Mouse (Mus musculus) limb, embryonic 14.5 days (tissue): ENCODE results near the gene Pld6. TPM values are rescaled to one million over a fixed set of nuclear protein-coding genes. Genes with fewer than 3 reads are reported as not detected.

Source experiments
- ATAC-seq: fragments of 200-750 bp; cut with Nextera tagmentation; 2 replicates; pipeline ENCODE4 v1.8.0; 2017; ENCODE audit warnings: low read depth, moderate number of reproducible peaks, moderate TSS enrichment; ENCODE audit not compliant: low FRiP score
- DNase-seq: peaks from one replicate; pipeline ENCODE4 v3.0.0-alpha.2; 2015; ENCODE audit warnings: low spot score
- H3K27ac ChIP-seq: fragments of 300-500 bp; sonication (generic); replicated peaks from 2 replicates; pipeline ENCODE4 v1.5.1; 2014; ENCODE audit warnings: low read depth, mild to moderate bottlenecking, low read length, moderate library complexity, mixed read lengths
- H3K27me3 ChIP-seq: fragments of 300-500 bp; sonication (generic); 2 replicates; pipeline ENCODE4 v1.6.1; 2014; ENCODE audit warnings: low read length, mixed read lengths; ENCODE audit not compliant: control insufficient read depth, insufficient read depth
- H3K36me3 ChIP-seq: fragments of 300-500 bp; sonication (generic); 2 replicates; pipeline ENCODE4 v1.6.1; 2014; ENCODE audit warnings: mild to moderate bottlenecking, low read length, moderate library complexity, mixed read lengths; ENCODE audit not compliant: control insufficient read depth, insufficient read depth
- H3K4me1 ChIP-seq: fragments of 300-500 bp; sonication (generic); 2 replicates; pipeline ENCODE4 v1.6.1; 2014; ENCODE audit warnings: antibody characterized with exemption, low read length, mixed read lengths; ENCODE audit not compliant: control insufficient read depth, insufficient read depth
- H3K4me2 ChIP-seq: fragments of 300-500 bp; sonication (generic); replicated peaks from 2 replicates; pipeline ENCODE4 v1.6.1; 2014; ENCODE audit warnings: low read depth, mild to moderate bottlenecking, low read length, moderate library complexity; ENCODE audit not compliant: severe bottlenecking
- H3K4me3 ChIP-seq: fragments of 300-500 bp; sonication (generic); replicated peaks from 2 replicates; pipeline ENCODE4 v1.5.1; 2014; ENCODE audit warnings: low read length
- H3K9ac ChIP-seq: fragments of 300-500 bp; sonication (generic); 2 replicates; pipeline ENCODE4 v1.6.1; 2014; ENCODE audit warnings: mild to moderate bottlenecking, low read depth, low read length, moderate library complexity; ENCODE audit not compliant: severe bottlenecking
- H3K9me3 ChIP-seq: fragments of 300-500 bp; sonication (generic); 2 replicates; pipeline ENCODE4 v1.6.1; 2016; ENCODE audit warnings: low read length; ENCODE audit not compliant: control insufficient read depth
- POLR2A ChIP-seq: fragments of 200-500 bp; IDR thresholded peaks from 2 replicates; pipeline ENCODE4 v1.8.0; 2012; ENCODE audit warnings: inconsistent platforms, mild to moderate bottlenecking, moderate library complexity, borderline replicate concordance; ENCODE audit not compliant: insufficient read depth, insufficient read length; ENCODE audit errors: extremely low read depth
- WGBS: fragments of 180-500 bp; shearing (Covaris S2); extraction: QIAGEN DNeasy Blood & Tissue Kit; methylation state at CpG from one replicate; pipeline ENCODE4 v1.1.7; 2014; 5-methylcytosine and 5-hydroxymethylcytosine counted together
- polyA plus RNA-seq, 2 experiments: library from polyadenylated mRNA; depleted of rRNA in 1 of 2; stranded (reverse) in 1 of 2; unstranded in 1 of 2; fragments of >200 nt; fragmentation: Nextera tagmentation in 1 of 2; extraction: Ambion mirVana in 1 of 2; gene quantifications; 2 replicates each; pipeline versions ENCODE4 v1.2.1 to v1.2.3; 2012 to 2014

The Pld6 gene
- polyA plus RNA-seq, 2 experiments, result 0.58 to 5.1 TPM

DNA sequence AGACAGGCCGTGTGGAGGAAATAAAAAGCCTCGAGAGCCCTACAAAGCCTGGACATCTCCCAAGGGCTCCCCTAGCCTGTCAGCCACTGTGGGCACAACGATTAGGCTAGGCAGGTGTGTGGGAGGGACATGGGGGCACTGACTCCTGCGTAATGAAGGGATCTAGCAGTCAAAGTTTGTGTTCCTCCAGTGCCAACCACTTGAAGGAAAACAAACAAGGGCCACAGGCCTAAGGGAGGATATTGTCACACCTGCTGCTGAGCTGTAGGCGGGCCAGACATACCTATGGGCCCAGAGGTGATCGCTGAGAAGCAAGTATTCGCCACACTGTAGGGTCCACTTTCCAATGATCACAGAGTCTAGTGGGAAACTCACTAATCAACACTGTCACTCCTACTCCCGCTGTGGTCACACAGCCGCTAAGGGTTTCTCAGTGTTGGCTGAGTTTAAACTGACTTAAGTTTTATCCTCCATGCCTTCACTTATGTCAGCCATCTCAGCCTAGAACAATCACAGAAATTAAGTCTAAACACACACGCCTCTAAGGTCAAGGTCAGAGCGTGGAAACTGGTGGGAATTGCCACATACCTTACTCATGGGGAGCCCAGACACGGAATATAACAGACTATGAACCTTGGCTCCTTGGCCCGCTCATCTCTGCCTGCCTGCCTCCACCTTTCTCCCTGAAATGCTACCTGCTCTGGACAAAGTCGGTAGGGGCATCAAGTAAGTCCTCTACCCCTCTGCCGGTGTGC is 824 bp downstream of the Pld6 start:
- Histone ChIP-seq H3K9ac (peak overlapping the region; percentile 62; the same call in 1 of the 2 replicates), H3K9me3 (no peaks in the 10 kb centered on the region), H3K4me3 (peak overlapping the region; percentile 49), H3K4me2 (peak overlapping the region; percentile 96), H3K36me3 (peaks cover 9% of the 10 kb centered on the region), H3K4me1 (peaks cover 3% of the 10 kb centered on the region; the same call in 1 of the 2 replicates), H3K27ac (no peak overlapping the region), H3K27me3 (no peaks in the 10 kb centered on the region)
- DNase-seq (no peak), ATAC-seq (no peak)
- no peak for TF ChIP-seq POLR2A
- WGBS, result 54% methylated on average over 15 of the region's 15 CpGs

DNA sequence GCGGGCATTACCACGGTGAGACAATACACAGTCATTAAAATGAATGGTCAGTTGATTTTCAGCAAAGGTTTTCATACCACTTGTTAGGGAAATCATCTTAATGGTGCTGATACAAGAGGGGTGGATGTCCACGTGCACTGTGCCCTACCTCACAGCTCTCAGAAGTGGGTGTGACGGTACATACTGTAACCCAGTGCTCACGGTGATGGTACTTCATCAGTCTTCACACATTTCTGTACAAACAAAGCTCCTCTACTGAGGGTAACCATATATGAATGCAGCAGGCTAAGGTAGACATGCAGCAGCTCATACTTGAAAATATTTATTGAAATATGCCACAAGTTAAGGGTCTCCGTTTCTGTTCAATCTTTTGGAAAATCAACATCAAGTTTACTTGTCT is 3.9 kb downstream of the Pld6 start:
- 88% methylated on average over 6 of the region's 6 CpGs for WGBS
- Histone ChIP-seq H3K36me3 (no peaks in the 10 kb centered on the region), H3K9me3 (no peaks in the 10 kb centered on the region), H3K27me3 (no peaks in the 10 kb centered on the region), H3K27ac (no peak overlapping the region), H3K4me3 (no peak overlapping the region), H3K4me1 (peaks cover 3% of the 10 kb centered on the region; the same call in 1 of the 2 replicates), H3K9ac (no peak overlapping the region), H3K4me2 (no peak overlapping the region)
- TF ChIP-seq POLR2A, result no peak
- ATAC-seq (no peak), DNase-seq (no peak)

DNA sequence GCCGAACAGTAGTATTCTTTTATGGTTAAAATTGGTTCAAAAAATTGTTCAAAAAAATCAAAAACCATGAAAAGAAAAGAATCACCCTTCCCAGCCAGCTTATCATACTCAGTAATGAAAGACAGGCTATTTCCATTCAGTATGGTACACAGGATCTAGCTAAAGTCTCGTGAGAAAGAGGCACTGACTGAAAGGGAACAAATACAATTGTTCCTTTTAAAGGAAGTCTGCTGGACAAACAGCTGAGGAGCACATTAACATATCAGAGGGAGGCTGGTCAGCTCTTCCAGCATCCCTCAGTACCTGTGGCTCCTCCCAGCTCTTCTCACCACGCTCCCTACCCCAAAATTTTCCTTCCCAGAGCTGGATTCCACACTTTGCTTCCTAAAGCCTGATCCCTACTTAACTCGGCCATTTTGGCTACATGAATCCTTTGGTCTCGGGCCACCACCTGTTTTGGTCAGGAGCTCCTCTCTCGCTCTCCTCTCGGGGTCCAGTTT is 5.3 kb downstream of the Pld6 start:
- ATAC-seq (no peak), DNase-seq (no peak)
- Histone ChIP-seq H3K27me3 (no peaks in the 10 kb centered on the region), H3K4me3 (no peak overlapping the region), H3K9me3 (no peaks in the 10 kb centered on the region), H3K9ac (no peak overlapping the region), H3K4me2 (no peak overlapping the region), H3K27ac (no peak overlapping the region), H3K36me3 (peaks cover 8% of the 10 kb centered on the region), H3K4me1 (peaks cover 3% of the 10 kb centered on the region; the same call in 1 of the 2 replicates)
- 80% methylated on average over 7 of the region's 7 CpGs for WGBS
- no peak for TF ChIP-seq POLR2A

DNA sequence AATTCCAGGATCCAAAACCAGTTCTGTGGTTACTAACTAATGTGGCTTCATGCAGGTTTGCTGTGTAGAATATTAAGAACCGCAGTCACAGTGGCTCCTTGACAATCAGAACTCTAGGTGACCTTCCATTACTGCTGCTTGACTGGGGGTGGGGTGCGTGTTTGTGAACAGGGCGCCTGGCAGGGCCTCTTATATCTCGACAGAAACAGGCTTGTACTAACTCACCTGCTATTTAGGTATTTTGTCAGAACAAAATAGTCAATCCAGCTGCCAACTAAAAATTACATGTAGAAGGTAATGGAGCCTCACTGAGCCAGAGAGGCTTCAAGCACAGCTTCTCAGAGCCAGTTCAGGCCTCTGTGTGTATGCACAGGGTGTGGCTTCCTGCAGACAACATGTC is 7.2 kb downstream of the Pld6 start:
- no peaks in the 10 kb centered on the region for H3K27me3 ChIP-seq
- no peak overlapping the region for H3K4me3 ChIP-seq
- 79% methylated on average over 4 of the region's 4 CpGs for WGBS
- ATAC-seq (no peak), DNase-seq (no peak)
- H3K9me3 ChIP-seq, result no peaks in the 10 kb centered on the region
- no peak overlapping the region for H3K27ac ChIP-seq
- H3K4me1 ChIP-seq, result no peaks in the 10 kb centered on the region
- no peak overlapping the region for H3K4me2 ChIP-seq
- H3K9ac ChIP-seq, result no peak overlapping the region
- TF ChIP-seq POLR2A, result no peak
- H3K36me3 ChIP-seq, result peaks cover 27% of the 10 kb centered on the region

DNA sequence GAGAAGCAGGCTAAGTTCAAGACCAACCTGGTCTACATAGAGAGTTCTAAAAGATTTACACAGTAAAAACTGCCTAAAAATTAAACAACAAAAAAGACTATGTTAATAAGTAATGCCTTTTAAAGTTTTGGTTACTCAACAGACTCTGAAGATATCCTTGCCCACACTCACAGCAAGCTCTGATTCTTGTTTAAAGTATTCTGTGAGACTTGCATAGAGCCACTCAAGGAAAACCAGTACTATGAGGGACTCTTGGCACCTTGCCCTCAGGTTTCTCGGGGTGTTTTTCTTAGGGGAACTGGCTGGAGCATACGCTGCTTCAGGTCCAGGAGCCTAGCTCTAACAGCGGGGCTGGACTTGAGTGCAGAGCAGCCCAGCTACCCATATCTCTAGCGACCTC is 8.0 kb downstream of the Pld6 start:
- Histone ChIP-seq H3K27me3 (no peaks in the 10 kb centered on the region), H3K27ac (no peak overlapping the region), H3K4me1 (no peaks in the 10 kb centered on the region), H3K9ac (no peak overlapping the region), H3K36me3 (peaks cover 34% of the 10 kb centered on the region), H3K9me3 (no peaks in the 10 kb centered on the region), H3K4me2 (no peak overlapping the region), H3K4me3 (no peak overlapping the region)
- TF ChIP-seq POLR2A, result no peak
- ATAC-seq, result no peak
- no peak for DNase-seq
- WGBS, result 86% methylated on average over 4 of the region's 4 CpGs

DNA sequence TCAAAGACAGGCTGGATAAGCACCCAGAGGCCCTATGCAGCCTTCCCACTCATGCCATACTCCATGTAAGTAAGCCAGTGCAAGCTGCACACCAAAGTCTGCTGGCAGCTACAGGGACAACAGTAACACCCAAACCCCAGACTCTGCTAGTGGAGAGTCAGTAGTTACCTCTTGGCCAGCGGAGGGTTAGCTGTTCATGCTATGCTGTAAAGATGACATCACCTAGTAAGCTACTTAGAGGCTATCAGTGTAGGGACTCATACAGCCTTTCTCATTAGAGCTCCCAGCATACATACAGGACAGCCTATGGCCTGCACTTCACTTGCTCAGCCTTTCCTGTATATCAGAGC is 8.6 kb downstream of the Pld6 start:
- Histone ChIP-seq H3K4me2 (no peak overlapping the region), H3K9me3 (no peaks in the 10 kb centered on the region), H3K36me3 (peaks cover 39% of the 10 kb centered on the region), H3K4me3 (no peak overlapping the region), H3K9ac (no peak overlapping the region), H3K27ac (no peak overlapping the region), H3K27me3 (no peaks in the 10 kb centered on the region), H3K4me1 (no peaks in the 10 kb centered on the region)
- no peak for ATAC-seq
- TF ChIP-seq POLR2A, result no peak
- no peak for DNase-seq
- 79% methylated on average over 1 of the region's 1 CpGs for WGBS
